Mouse (Mus musculus): ENCODE measurements around the gene Acot10.

DNA sequence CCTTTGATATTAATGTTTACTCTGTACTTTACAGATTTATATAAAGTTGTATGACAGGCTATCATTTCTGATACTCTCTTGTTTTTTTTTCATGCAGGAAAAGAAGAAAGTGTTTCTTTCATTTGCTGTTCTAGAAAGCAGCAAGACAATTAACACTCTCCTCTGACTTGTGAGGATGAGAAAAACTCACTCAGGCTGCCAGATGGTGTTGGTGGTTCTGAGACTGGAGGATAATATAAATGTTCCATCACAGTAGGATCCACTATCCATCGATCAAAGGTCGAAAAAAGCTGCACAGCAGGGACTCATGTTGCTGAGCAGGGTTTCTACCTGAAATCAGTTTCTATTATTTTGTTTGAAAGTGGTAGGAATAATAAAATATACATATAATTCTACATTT lies 32.0 kb downstream of the Acot10 start:
- TF ChIP-seq CTCF (conservative IDR thresholded peaks at IDR 0.05; ENCODE audit: low read length) = no peak
- TF ChIP-seq NANOG (IDR thresholded peaks at IDR 0.05; ENCODE audit: borderline replicate concordance, low read length) = no peak

Measured in E14TG2a.4 (cell line).